Mouse (Mus musculus): ENCODE data around the gene Mctp2.

The Mctp2 gene

DNA sequence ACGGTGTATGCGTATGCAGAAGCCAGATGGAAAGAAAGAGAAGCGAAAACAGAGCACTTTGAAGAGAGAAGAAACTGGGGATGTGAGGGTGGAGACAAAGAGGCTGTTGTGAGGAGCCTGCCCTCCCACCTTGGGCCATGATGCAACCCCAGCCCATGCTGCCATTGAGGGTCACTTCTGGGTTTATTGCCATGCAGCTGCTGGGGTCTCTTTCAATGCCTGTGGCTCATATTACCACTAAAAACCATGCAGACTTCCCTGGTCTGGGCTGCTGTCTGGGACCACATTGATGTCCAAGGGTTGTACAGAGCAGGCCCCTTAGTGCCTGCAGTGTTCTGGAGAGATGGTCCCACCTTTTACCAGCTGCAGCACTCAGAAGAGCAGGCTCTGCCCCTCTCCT is 210.0 kb downstream of the Mctp2 start:
- no peak for ATAC-seq (ENCODE audit: low TSS enrichment)

DNA sequence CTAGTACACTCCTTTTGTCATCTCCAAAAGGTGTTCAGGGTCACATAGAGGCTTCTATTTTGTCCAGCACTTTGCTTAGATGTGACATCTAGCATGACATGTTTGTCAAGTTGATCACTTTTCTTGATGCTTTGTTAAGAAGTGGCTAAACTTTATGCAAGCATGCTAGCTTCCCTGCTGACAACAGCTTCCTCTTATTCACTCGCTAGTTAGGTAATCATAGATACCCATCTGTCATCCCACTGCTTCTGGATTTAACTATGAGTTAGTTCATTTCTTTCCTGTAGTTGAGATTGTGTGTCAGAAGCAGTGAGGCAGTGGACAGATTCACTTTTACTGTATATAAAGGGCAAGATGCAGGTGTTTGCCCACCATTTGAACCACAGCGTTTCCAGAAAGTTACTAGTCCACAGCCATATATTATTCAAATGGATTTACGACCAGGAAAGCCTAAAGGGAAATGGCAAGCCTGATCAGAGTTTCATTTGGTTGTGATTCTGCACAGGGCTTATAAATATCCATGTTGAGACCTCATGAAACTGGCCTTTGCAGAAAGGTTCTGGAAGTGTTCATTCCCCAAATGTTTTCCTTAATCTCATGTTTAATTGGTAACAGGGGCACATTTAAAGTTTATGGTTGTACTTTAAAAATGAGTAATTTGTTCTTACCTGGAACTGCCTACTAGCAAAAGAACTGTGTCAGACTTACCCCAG is 216.8 kb downstream of the Mctp2 start:
- no peak for ATAC-seq (ENCODE audit: low TSS enrichment)

GRCm38 (mm10) chr7:72080705-72081104 is 225.7 kb downstream of the Mctp2 start:
- no peak for ATAC-seq (ENCODE audit: low TSS enrichment)

GRCm38 (mm10) chr7:72078896-72079295 is 227.5 kb downstream of the Mctp2 start:
- no peak for ATAC-seq (ENCODE audit: low TSS enrichment)

DNA sequence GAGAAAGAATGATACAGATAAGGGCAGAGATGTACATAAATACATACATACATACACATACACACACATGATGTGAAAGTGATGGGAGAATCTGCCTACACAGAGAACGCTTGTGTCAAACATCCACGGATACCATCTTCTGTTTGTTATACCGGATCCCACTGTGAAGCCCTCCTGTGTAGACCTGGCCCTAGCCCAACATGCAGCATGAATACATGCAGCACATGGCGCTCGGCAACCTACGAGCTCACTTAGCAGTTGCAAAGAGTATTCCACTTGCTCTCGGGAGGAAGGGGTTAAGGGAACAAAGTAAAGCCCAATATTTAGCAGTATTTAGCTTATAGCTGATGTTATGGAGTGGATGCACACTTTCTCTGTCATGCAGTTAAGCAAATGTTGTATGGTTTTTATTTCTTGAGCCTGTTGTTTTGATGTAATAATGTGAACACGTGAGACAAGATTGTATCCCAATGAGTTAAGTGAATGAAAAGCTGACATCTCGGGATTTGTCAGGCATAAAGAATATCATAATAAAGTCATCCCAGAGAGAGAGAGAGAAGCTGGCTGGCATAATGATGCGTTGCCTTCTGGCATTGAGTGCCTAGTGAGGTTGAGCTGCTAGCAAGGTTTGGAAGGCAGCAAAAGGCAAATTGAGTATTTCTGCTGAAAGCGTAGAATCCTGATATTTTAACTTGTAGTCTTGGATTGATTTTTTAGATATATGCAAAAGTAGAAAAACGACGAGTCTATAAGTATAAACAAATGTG is 234.8 kb downstream of the Mctp2 start:
- ATAC-seq (ENCODE audit: low TSS enrichment): no peak

- ATAC-seq (ENCODE audit: low TSS enrichment): no peak
Measured at GRCm38 (mm10) chr7:72068454-72068853, 238.0 kb downstream of the Mctp2 start.

- peak; percentile 41; the same call in 1 of the 2 replicates for ATAC-seq (ENCODE audit: low TSS enrichment)
Measured at GRCm38 (mm10) chr7:72066352-72066751, 240.1 kb downstream of the Mctp2 start.

DNA sequence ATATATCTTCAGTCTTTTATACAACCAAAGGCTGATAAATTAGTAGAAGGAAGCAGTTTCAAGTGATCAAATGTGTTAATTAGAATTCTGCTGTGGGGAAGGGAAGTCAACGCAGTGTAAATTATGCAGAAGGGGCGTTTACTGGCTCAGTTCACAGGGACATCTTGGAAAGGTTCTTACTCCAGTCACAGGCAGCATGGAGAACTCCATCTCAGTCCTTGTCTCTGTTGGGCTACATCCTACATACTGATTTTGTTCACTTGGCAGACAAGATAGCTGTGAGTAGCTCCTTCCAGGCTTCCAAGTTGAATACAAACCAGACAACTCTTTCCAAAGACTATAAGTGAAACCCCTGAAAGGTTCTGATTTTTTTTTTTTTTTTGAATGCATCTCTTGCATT is 254.6 kb downstream of the Mctp2 start:
- peak; percentile 79 for ATAC-seq (ENCODE audit: low TSS enrichment)

DNA sequence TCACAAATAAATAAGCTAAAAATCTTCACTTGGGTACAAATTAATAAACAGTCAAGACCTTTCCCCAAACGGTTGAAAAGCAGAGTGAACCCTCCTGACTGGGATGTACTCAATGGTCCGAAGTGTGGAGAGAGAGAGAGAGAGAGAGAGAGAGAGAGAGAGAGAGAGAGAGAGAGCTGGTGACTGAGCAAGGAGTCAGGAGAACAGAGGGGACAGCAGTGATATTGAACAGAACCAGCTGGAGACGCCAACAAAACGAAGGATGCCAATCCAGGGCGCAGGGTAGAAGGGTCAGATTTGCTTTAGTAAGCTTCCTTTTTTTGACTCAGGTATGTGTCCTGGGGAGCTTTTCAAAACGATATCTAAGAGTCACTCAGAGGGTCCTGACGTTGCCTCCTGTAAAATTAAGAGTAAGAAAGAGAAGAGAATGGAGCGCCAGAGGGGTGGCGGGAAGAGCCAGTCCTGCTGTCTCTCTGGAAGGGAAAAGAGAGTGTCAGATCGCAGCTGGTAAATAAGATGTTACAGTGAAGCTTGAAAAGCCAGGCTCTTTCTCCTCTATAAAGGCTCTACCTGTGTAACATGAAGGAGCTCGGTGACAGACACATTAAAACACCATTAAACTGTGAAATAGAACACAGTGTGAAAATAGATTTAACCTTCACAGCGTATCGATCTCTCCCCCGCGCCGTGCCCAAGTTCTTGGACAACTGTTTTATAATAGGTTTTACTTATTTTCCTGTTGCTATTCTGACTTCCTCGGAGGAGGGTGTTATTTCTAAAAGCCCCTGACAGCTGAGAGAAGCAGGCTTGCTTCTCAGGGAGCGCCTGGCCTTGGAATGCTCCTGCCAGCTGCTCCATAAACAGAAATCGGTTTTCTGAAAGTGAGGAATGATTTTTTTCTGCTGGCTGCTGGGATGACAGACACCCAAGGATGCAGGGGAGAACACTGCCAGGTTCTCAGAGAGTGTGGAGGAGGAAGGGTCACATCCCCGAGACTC is 258.5 kb downstream of the Mctp2 start:
- peak; percentile 55 for ATAC-seq (ENCODE audit: low TSS enrichment)
